Mouse (Mus musculus) heart, embryonic 14.5 days (tissue): ENCODE results near the gene Srsf3. TPM values are rescaled to one million over a fixed set of nuclear protein-coding genes. Genes with fewer than 3 reads are reported as not detected.
"Not testable (repeated sequence)": the region's sequence is repeated elsewhere in the genome, so short reads cannot be mapped to it uniquely, and the experiment has no call there.

Experiments
- ATAC-seq: fragments of 200-750 bp; cut with Nextera tagmentation; 2 replicates; pipeline ENCODE4 v1.8.0; 2017; ENCODE audit warnings: low read depth, moderate TSS enrichment; ENCODE audit not compliant: insufficient number of reproducible peaks, insufficient read depth, low FRiP score
- H3K27ac ChIP-seq, 2 experiments: fragments of 200-500 bp in 1 of 2; fragments of 300-500 bp in 1 of 2; sonication (generic) in 1 of 2; replicated peaks in 1 of 2; 2 replicates each; pipeline ENCODE4 v1.5.1; 2012 to 2014; ENCODE audit warnings: low read depth in 2 of 2, low read length in 2 of 2, control low read depth in 1 of 2, mild to moderate bottlenecking in 1 of 2, mixed read lengths in 1 of 2; ENCODE audit not compliant: control insufficient read depth in 1 of 2, insufficient read depth in 1 of 2
- H3K27me3 ChIP-seq: fragments of 300-500 bp; sonication (generic); 2 replicates; pipeline ENCODE4 v1.6.1; 2014; ENCODE audit warnings: mild to moderate bottlenecking, low read length, control low read depth; ENCODE audit not compliant: control insufficient read depth, insufficient read depth
- H3K36me3 ChIP-seq: fragments of 300-500 bp; sonication (generic); 2 replicates; pipeline ENCODE4 v1.6.1; 2014; ENCODE audit warnings: mild to moderate bottlenecking, control low read depth, low read length, mixed read lengths; ENCODE audit not compliant: control insufficient read depth, insufficient read depth
- H3K4me1 ChIP-seq, 2 experiments: fragments of 200-500 bp in 1 of 2; fragments of 300-500 bp in 1 of 2; sonication (generic) in 1 of 2; 2 replicates each; pipeline ENCODE4 v1.6.1; 2012 to 2014; ENCODE audit warnings: low read length in 2 of 2, control low read depth in 1 of 2, mixed read lengths in 1 of 2; ENCODE audit not compliant: control insufficient read depth in 2 of 2, insufficient read depth in 2 of 2
- H3K4me2 ChIP-seq: fragments of 300-500 bp; sonication (generic); 2 replicates; pipeline ENCODE4 v1.6.1; 2014; ENCODE audit warnings: mild to moderate bottlenecking, low read length
- H3K4me3 ChIP-seq, 2 experiments: fragments of 200-500 bp in 1 of 2; fragments of 300-500 bp in 1 of 2; sonication (generic) in 1 of 2; 2 replicates each; pipeline ENCODE4 v1.5.1; 2012 to 2014; ENCODE audit warnings: low read length in 2 of 2, mild to moderate bottlenecking in 2 of 2, control low read depth in 1 of 2, low read depth in 1 of 2, moderate library complexity in 1 of 2; ENCODE audit not compliant: control insufficient read depth in 1 of 2, insufficient read depth in 1 of 2
- H3K9ac ChIP-seq: fragments of 300-500 bp; sonication (generic); 2 replicates; pipeline ENCODE4 v1.6.1; 2014; ENCODE audit warnings: mild to moderate bottlenecking, low read length
- H3K9me3 ChIP-seq: fragments of 300-500 bp; sonication (generic); 2 replicates; pipeline ENCODE4 v1.6.1; 2016; ENCODE audit warnings: low read length, control low read depth; ENCODE audit not compliant: control insufficient read depth
- WGBS: fragments of 180-500 bp; shearing (Covaris S2); extraction: QIAGEN DNeasy Blood & Tissue Kit; methylation state at CpG from one replicate; pipeline ENCODE4 v1.1.7; 2014; 5-methylcytosine and 5-hydroxymethylcytosine counted together
- polyA plus RNA-seq: library from polyadenylated mRNA; unstranded; fragments of >200 nt; fragmentation: Nextera tagmentation; extraction: Ambion mirVana; gene quantifications from 2 replicates; pipeline ENCODE4 v1.2.1, GENCODE M21; 2014

Gene Srsf3
- polyA plus RNA-seq, 1 experiment from 2014 or later = 340 TPM

DNA sequence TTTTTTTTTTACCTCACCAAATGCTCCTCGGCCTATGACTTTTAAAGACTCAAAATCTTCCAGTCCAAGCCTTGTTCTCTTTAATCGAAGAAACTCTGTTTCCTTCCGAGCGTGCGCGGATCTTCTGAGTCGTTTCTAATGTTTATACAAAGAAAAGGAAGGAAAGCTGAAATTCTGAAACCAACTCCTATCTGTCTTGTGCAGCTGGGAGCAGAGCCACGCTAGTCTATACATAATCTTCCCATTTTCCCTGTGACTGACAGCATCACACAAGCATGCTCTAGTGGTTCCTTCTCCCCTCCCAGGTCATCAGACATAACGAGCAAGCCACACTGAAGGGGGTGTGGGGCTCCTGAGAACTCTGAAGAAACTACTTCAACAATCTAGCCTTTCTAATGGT lies 41.1 kb upstream of the Srsf3 start:
- Histone ChIP-seq H3K4me3 (no peak overlapping the region), H3K9me3 (no peaks in the 10 kb centered on the region), H3K4me2 (no peak overlapping the region), H3K27ac (peak overlapping the region in 1 of 2 experiments; percentile 30; a peak in 1 of 4 replicates), H3K4me1 (peaks cover 2 to 17% of the 10 kb centered on the region in 2 experiments; a peak in 3 of 4 replicates), H3K27me3 (no peaks in the 10 kb centered on the region), H3K9ac (no peak overlapping the region), H3K36me3 (peaks cover 76% of the 10 kb centered on the region)
- WGBS = 65% methylated on average over 9 of the region's 9 CpGs
- ATAC-seq = no peak

- Histone ChIP-seq H3K27ac (0 out of 4 replicates have a peak overlapping the region, but pooled peaks of 1 of the 2 experiments have one; percentile 30), H3K36me3 (peaks cover 74% of the 10 kb centered on the region), H3K9me3 (no peaks in the 10 kb centered on the region), H3K9ac (no peak overlapping the region), H3K4me2 (no peak overlapping the region), H3K27me3 (no peaks in the 10 kb centered on the region), H3K4me3 (no peak overlapping the region), H3K4me1 (peaks cover 2 to 17% of the 10 kb centered on the region in 2 experiments; a peak in 3 of 4 replicates)
- ATAC-seq = no peak
- 44% methylated on average over 7 of the region's 7 CpGs for WGBS
Measured at GRCm38 (mm10) chr17:28992105-28992504, 40.3 kb upstream of the Srsf3 start.

- not testable (repeated sequence) for H3K27me3 ChIP-seq, H3K9ac ChIP-seq, H3K9me3 ChIP-seq, H3K4me2 ChIP-seq, ATAC-seq, H3K4me3 ChIP-seq, H3K27ac ChIP-seq
- Histone ChIP-seq H3K4me1 (peaks cover 2 to 17% of the 10 kb centered on the region in 2 experiments; a peak in 3 of 4 replicates), H3K36me3 (peaks cover 73% of the 10 kb centered on the region)
- WGBS = 91% methylated on average over 1 of the region's 1 CpGs
Measured at GRCm38 (mm10) chr17:28993004-28993403, 39.4 kb upstream of the Srsf3 start.

DNA sequence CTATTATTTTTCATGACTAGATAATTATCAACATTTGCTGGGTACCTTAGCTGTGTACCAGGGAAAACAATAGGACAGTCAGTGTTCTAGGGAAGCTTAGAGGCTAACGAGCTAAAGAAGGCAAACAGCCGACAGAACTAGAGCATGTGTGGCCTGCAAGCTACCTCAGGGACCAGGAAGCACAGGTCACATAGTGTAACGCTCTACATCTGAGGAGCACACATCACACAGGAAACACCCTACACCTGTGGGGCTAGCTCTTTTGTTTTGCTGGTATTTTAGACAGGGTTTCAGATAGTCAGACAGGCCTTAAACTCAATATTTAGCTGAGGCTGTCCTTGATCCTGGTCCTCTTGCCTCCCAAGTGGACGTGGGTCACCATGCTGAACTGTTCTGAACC lies 37.8 kb upstream of the Srsf3 start:
- H3K4me1 ChIP-seq = peaks cover 2 to 17% of the 10 kb centered on the region in 2 experiments; a peak in 3 of 4 replicates
- peaks cover 75% of the 10 kb centered on the region for H3K36me3 ChIP-seq
- H3K9me3 ChIP-seq = no peaks in the 10 kb centered on the region
- no peak overlapping the region for H3K9ac ChIP-seq
- WGBS = 84% methylated on average over 4 of the region's 4 CpGs
- H3K4me2 ChIP-seq = no peak overlapping the region
- no peaks in the 10 kb centered on the region for H3K27me3 ChIP-seq
- no peak overlapping the region for H3K4me3 ChIP-seq
- H3K27ac ChIP-seq = no peak overlapping the region
- ATAC-seq = no peak

DNA sequence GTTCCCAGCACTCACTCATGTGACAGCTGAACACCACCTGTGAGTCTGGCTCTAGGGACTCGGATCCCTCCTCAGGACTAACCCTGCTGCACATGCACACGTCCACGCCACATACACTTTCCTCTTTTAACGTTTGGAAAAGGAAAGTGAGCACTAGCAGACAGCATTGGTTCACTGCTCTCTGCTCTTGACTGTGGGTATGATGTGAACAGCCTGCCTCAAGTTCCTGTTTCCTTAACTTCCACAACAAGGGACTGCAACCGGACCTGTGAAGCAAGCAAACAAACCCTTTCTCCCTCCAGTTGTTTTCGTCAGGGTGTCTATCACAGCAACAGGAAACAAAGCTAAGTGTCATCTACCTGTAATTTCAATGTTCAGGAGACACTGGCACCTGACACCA lies 32.0 kb upstream of the Srsf3 start:
- H3K4me2 ChIP-seq = no peak overlapping the region
- H3K9ac ChIP-seq = no peak overlapping the region
- no peaks in the 10 kb centered on the region for H3K27me3 ChIP-seq
- H3K36me3 ChIP-seq = peaks cover 50% of the 10 kb centered on the region
- H3K27ac ChIP-seq = no peak overlapping the region
- no peak for ATAC-seq
- H3K9me3 ChIP-seq = no peaks in the 10 kb centered on the region
- H3K4me3 ChIP-seq = no peak overlapping the region
- 87% methylated on average over 6 of the region's 6 CpGs for WGBS
- H3K4me1 ChIP-seq = peaks cover 0 to 2% of the 10 kb centered on the region in 2 experiments; a peak in 1 of 4 replicates

GRCm38 (mm10) chr17:29003740-29004139 lies 28.7 kb upstream of the Srsf3 start:
- H3K9me3 ChIP-seq = no peaks in the 10 kb centered on the region
- H3K9ac ChIP-seq = no peak overlapping the region
- no peak overlapping the region for H3K4me2 ChIP-seq
- H3K4me1 ChIP-seq = peaks cover 0 to 15% of the 10 kb centered on the region in 2 experiments; a peak in 2 of 4 replicates
- peaks cover 23% of the 10 kb centered on the region for H3K36me3 ChIP-seq
- H3K27me3 ChIP-seq = no peaks in the 10 kb centered on the region
- 58% methylated on average over 1 of the region's 1 CpGs for WGBS
- no peak overlapping the region for H3K27ac ChIP-seq
- no peak overlapping the region for H3K4me3 ChIP-seq
- no peak for ATAC-seq

DNA sequence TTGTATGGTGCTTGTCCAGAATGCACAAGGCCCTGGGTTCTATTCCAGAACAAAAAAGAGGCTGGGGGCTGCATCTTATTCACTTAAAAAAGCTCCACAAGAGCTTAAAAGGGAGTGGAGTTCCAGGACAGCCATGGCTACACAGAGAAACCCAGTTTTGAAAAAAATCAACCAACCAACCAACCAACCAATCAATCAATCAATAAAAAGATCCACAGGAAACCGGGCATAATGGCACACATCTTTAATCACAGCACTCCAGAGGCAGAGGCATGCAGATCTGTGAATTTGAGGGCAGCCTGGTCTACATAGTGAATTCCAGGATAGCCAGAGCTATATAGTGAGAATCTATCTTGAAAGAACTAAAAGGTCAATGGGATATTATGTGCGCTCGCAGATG lies 27.4 kb upstream of the Srsf3 start:
- Histone ChIP-seq H3K4me2 (no peak overlapping the region), H3K36me3 (peaks cover 10% of the 10 kb centered on the region)
- no peak for ATAC-seq

GRCm38 (mm10) chr17:29006812-29007211 lies 25.6 kb upstream of the Srsf3 start:
- 5% methylated on average over 7 of the region's 7 CpGs for WGBS
- H3K9ac ChIP-seq = peak overlapping the region; percentile 96
- no peaks in the 10 kb centered on the region for H3K27me3 ChIP-seq
- H3K36me3 ChIP-seq = no peaks in the 10 kb centered on the region
- ATAC-seq = no peak
- peak overlapping the region; percentile 92 to 93 for H3K27ac ChIP-seq
- H3K4me3 ChIP-seq = peak overlapping the region; percentile 80 to 86
- peaks cover 0 to 15% of the 10 kb centered on the region in 2 experiments; a peak in 2 of 4 replicates for H3K4me1 ChIP-seq
- H3K9me3 ChIP-seq = no peaks in the 10 kb centered on the region
- peak overlapping the region; percentile 73 for H3K4me2 ChIP-seq

More for the DNA sequence above, 27.4 kb upstream of the Srsf3 start:
- Histone ChIP-seq H3K9me3 (no peaks in the 10 kb centered on the region), H3K4me3 (no peak overlapping the region), H3K4me1 (peaks cover 0 to 15% of the 10 kb centered on the region in 2 experiments; a peak in 2 of 4 replicates), H3K27ac (no peak overlapping the region), H3K27me3 (no peaks in the 10 kb centered on the region), H3K9ac (no peak overlapping the region)
- 94% methylated on average over 3 of the region's 3 CpGs for WGBS
